Mouse (Mus musculus) forebrain, postnatal 0 days (tissue): ENCODE measurements around the gene Tada2b. TPM values are rescaled to one million over a fixed set of nuclear protein-coding genes. Genes with fewer than 3 reads are reported as not detected.

Source experiments
- ATAC-seq: fragments of 200-750 bp; cut with Nextera tagmentation; 2 replicates; pipeline ENCODE4 v1.8.0; 2017; ENCODE audit warnings: mild to moderate bottlenecking, moderate library complexity
- DNase-seq: peaks from one replicate; pipeline ENCODE4 v3.0.0-alpha.2; 2015
- H3K27ac ChIP-seq: fragments of 300-500 bp; sonication (generic); 2 replicates; pipeline ENCODE4 v1.5.1; 2014; ENCODE audit warnings: low read depth, mild to moderate bottlenecking, antibody characterized with exemption, low read length, moderate library complexity, mixed read lengths
- H3K27me3 ChIP-seq: fragments of 300-500 bp; sonication (generic); 2 replicates; pipeline ENCODE4 v1.6.1; 2014; ENCODE audit warnings: mild to moderate bottlenecking, low read length, mixed read lengths; ENCODE audit not compliant: insufficient read depth
- H3K36me3 ChIP-seq: fragments of 300-500 bp; sonication (generic); 2 replicates; pipeline ENCODE4 v1.6.1; 2014; ENCODE audit warnings: mild to moderate bottlenecking, moderate library complexity; ENCODE audit not compliant: insufficient read depth
- H3K4me1 ChIP-seq: fragments of 300-500 bp; sonication (generic); 2 replicates; pipeline ENCODE4 v1.6.1; 2014; ENCODE audit warnings: antibody characterized with exemption; ENCODE audit not compliant: insufficient read depth
- H3K4me2 ChIP-seq: fragments of 300-500 bp; sonication (generic); 2 replicates; pipeline ENCODE4 v1.6.1; 2014; ENCODE audit warnings: low read depth, mild to moderate bottlenecking, moderate library complexity
- H3K4me3 ChIP-seq: fragments of 300-500 bp; sonication (generic); 2 replicates; pipeline ENCODE4 v1.5.1; 2014; ENCODE audit warnings: low read depth, low read length, mixed read lengths
- H3K9ac ChIP-seq: fragments of 300-500 bp; sonication (generic); 2 replicates; pipeline ENCODE4 v1.6.1; 2014; ENCODE audit warnings: mild to moderate bottlenecking
- H3K9me3 ChIP-seq: fragments of 300-500 bp; sonication (generic); 2 replicates; pipeline ENCODE4 v1.6.1; 2016; ENCODE audit warnings: low read length
- CTCF ChIP-seq: sonication (generic); IDR thresholded peaks from 2 replicates; pipeline ENCODE4 v1.5.1; 2016; ENCODE audit warnings: antibody characterized with exemption, control low read depth, low read depth
- WGBS: fragments of 180-500 bp; shearing (Covaris S2); extraction: QIAGEN DNeasy Blood & Tissue Kit; methylation state at CpG from one replicate; pipeline ENCODE4 v1.1.7; 2014; 5-methylcytosine and 5-hydroxymethylcytosine counted together
- polyA plus RNA-seq: library from polyadenylated mRNA; unstranded; fragments of >200 nt; fragmentation: Nextera tagmentation; extraction: Ambion mirVana; gene quantifications from 2 replicates; pipeline ENCODE4 v1.2.1, GENCODE M21; 2015
- total RNA-seq: library from RNA; depleted of rRNA; stranded (reverse); fragments of >200 nt; gene quantifications from 2 replicates; pipeline ENCODE4 v1.2.3, GENCODE M21; 2014

Tada2b gene
- total and polyA plus RNA-seq, 2 experiments from 2014 or later = 3.0 to 22.0 TPM

GRCm38 (mm10) chr5:36457706-36458105 lies 26.4 kb downstream of the Tada2b start:
- Histone ChIP-seq H3K36me3 (no peaks in the 10 kb centered on the region), H3K27me3 (no peaks in the 10 kb centered on the region), H3K9ac (no peak overlapping the region), H3K4me2 (no peak overlapping the region), H3K4me1 (no peaks in the 10 kb centered on the region), H3K27ac (no peak overlapping the region), H3K4me3 (no peak overlapping the region), H3K9me3 (no peaks in the 10 kb centered on the region)
- 78% methylated on average over 4 of the region's 4 CpGs for WGBS
- TF ChIP-seq CTCF = no peak
- DNase-seq = no peak
- ATAC-seq = no peak

- H3K4me3 ChIP-seq = no peak overlapping the region
- no peak overlapping the region for H3K27ac ChIP-seq
- no peak overlapping the region for H3K4me2 ChIP-seq
- H3K27me3 ChIP-seq = no peaks in the 10 kb centered on the region
- 79% methylated on average over 6 of the region's 6 CpGs for WGBS
- H3K9ac ChIP-seq = no peak overlapping the region
- no peak for TF ChIP-seq CTCF
- H3K4me1 ChIP-seq = no peaks in the 10 kb centered on the region
- no peaks in the 10 kb centered on the region for H3K36me3 ChIP-seq
- no peak for DNase-seq
- ATAC-seq = no peak
- no peaks in the 10 kb centered on the region for H3K9me3 ChIP-seq
These were observed 31.3 kb downstream of the Tada2b start for GRCm38 (mm10) chr5:36452821-36453220.

GRCm38 (mm10) chr5:36451872-36452389 lies 32.2 kb downstream of the Tada2b start:
- DNase-seq (no peak), ATAC-seq (no peak)
- 51% methylated on average over 10 of the region's 10 CpGs for WGBS
- Histone ChIP-seq H3K4me2 (no peak overlapping the region), H3K9me3 (no peaks in the 10 kb centered on the region), H3K9ac (no peak overlapping the region), H3K27me3 (no peaks in the 10 kb centered on the region), H3K27ac (no peak overlapping the region), H3K4me3 (no peak overlapping the region), H3K36me3 (no peaks in the 10 kb centered on the region), H3K4me1 (no peaks in the 10 kb centered on the region)
- TF ChIP-seq CTCF = no peak

- DNase-seq (no peak), ATAC-seq (no peak)
- no peaks in the 10 kb centered on the region for H3K36me3 ChIP-seq
- H3K4me3 ChIP-seq = no peak overlapping the region
- no peak overlapping the region for H3K27ac ChIP-seq
- TF ChIP-seq CTCF = no peak
- H3K9ac ChIP-seq = no peak overlapping the region
- H3K4me1 ChIP-seq = no peaks in the 10 kb centered on the region
- H3K27me3 ChIP-seq = no peaks in the 10 kb centered on the region
- WGBS = 31% methylated on average over 9 of the region's 10 CpGs
- H3K4me2 ChIP-seq = no peak overlapping the region
- no peaks in the 10 kb centered on the region for H3K9me3 ChIP-seq
These were observed 33.0 kb downstream of the Tada2b start for GRCm38 (mm10) chr5:36451119-36451518.

- Histone ChIP-seq H3K9me3 (no peaks in the 10 kb centered on the region), H3K4me3 (no peak overlapping the region), H3K4me2 (no peak overlapping the region), H3K9ac (no peak overlapping the region), H3K27ac (no peak overlapping the region), H3K4me1 (0 out of 2 replicates have a peak, but pooled peaks cover 3% of the 10 kb centered on the region), H3K36me3 (no peaks in the 10 kb centered on the region), H3K27me3 (no peaks in the 10 kb centered on the region)
- DNase-seq (no peak), ATAC-seq (no peak)
- no peak for TF ChIP-seq CTCF
- WGBS = 84% methylated on average over 6 of the region's 6 CpGs
These were observed 34.3 kb downstream of the Tada2b start for GRCm38 (mm10) chr5:36449710-36450358.

GRCm38 (mm10) chr5:36447872-36448271 lies 36.2 kb downstream of the Tada2b start:
- WGBS = 94% methylated on average over 12 of the region's 12 CpGs
- Histone ChIP-seq H3K9me3 (no peaks in the 10 kb centered on the region), H3K27ac (no peak overlapping the region), H3K27me3 (no peaks in the 10 kb centered on the region), H3K36me3 (no peaks in the 10 kb centered on the region), H3K4me3 (no peak overlapping the region), H3K4me2 (no peak overlapping the region), H3K9ac (no peak overlapping the region), H3K4me1 (0 out of 2 replicates have a peak, but pooled peaks cover 3% of the 10 kb centered on the region)
- no peak for TF ChIP-seq CTCF
- DNase-seq (no peak), ATAC-seq (no peak)

GRCm38 (mm10) chr5:36446166-36446890 lies 37.8 kb downstream of the Tada2b start:
- Histone ChIP-seq H3K27ac (no peak overlapping the region), H3K4me3 (no peak overlapping the region), H3K4me1 (0 out of 2 replicates have a peak, but pooled peaks cover 3% of the 10 kb centered on the region), H3K9ac (no peak overlapping the region), H3K36me3 (no peaks in the 10 kb centered on the region), H3K27me3 (no peaks in the 10 kb centered on the region), H3K4me2 (no peak overlapping the region), H3K9me3 (no peaks in the 10 kb centered on the region)
- DNase-seq = no peak
- no peak for TF ChIP-seq CTCF
- no peak for ATAC-seq
- 33% methylated on average over 9 of the region's 9 CpGs for WGBS
